Mouse (Mus musculus) c-Kit-positive CD71-negative TER-119-negative erythroid progenitor cells, embryonic 14.5 days (primary cell): ENCODE measurements around the gene Rit1.
"Not testable (repeated sequence)": the region's sequence is repeated elsewhere in the genome, so short reads cannot be mapped to it uniquely, and the experiment has no call there.

Source experiments
- DNase-seq: peaks from one replicate; pipeline ENCODE4 v3.0.0-alpha.2; 2013; ENCODE audit warnings: low read depth

Rit1 gene

GRCm38 (mm10) chr3:88716399-88717197 is at the start of gene Rit1:
Rit1 (plus strand) TSS chr3:88716838.
- DNase-seq = peak; percentile 81

GRCm38 (mm10) chr3:88677399-88677798 is 39.2 kb upstream of the Rit1 start:
- peak; percentile 86 for DNase-seq

GRCm38 (mm10) chr3:88683814-88684213 is 32.8 kb upstream of the Rit1 start:
- DNase-seq = no peak

- DNase-seq = no peak
Observed at GRCm38 (mm10) chr3:88684236-88684979, 32.2 kb upstream of the Rit1 start.

GRCm38 (mm10) chr3:88684980-88685941 is 31.4 kb upstream of the Rit1 start, which contains the start of gene Khdc4:
Khdc4 (plus strand) TSS chr3:88685803.
- peak; percentile 95 for DNase-seq

- no peak for DNase-seq
Observed at GRCm38 (mm10) chr3:88685958-88686451, 30.6 kb upstream of the Rit1 start.

GRCm38 (mm10) chr3:88686734-88687611 is 29.7 kb upstream of the Rit1 start:
- DNase-seq = no peak

GRCm38 (mm10) chr3:88689079-88689478 is 27.6 kb upstream of the Rit1 start:
- no peak for DNase-seq

- DNase-seq = no peak
Observed at GRCm38 (mm10) chr3:88695545-88695944, 21.1 kb upstream of the Rit1 start.

- DNase-seq = no peak
Observed at GRCm38 (mm10) chr3:88698051-88698450, 18.6 kb upstream of the Rit1 start.

GRCm38 (mm10) chr3:88698834-88699233 is 17.8 kb upstream of the Rit1 start:
- DNase-seq = no peak

- no peak for DNase-seq
Observed at GRCm38 (mm10) chr3:88700247-88700646, 16.4 kb upstream of the Rit1 start.

GRCm38 (mm10) chr3:88701222-88701621 is 15.4 kb upstream of the Rit1 start:
- no peak for DNase-seq

GRCm38 (mm10) chr3:88713709-88714108 is 2.9 kb upstream of the Rit1 start:
- no peak for DNase-seq

GRCm38 (mm10) chr3:88714725-88715124 is 1.9 kb upstream of the Rit1 start:
- DNase-seq = no peak

- DNase-seq = not testable (repeated sequence)
Observed at GRCm38 (mm10) chr3:88715716-88716115, 922 bp upstream of the Rit1 start.

GRCm38 (mm10) chr3:88717198-88717798 is 660 bp downstream of the Rit1 start:
- no peak for DNase-seq

- no peak for DNase-seq
Observed at GRCm38 (mm10) chr3:88717831-88718230, 1.2 kb downstream of the Rit1 start.

GRCm38 (mm10) chr3:88719098-88719497 is 2.5 kb downstream of the Rit1 start:
- no peak for DNase-seq

GRCm38 (mm10) chr3:88736556-88736955 is 19.9 kb downstream of the Rit1 start:
- DNase-seq = no peak
